Comparison of ENCODE assay signal across 19 mouse cellular contexts in the genomic region with DNA sequence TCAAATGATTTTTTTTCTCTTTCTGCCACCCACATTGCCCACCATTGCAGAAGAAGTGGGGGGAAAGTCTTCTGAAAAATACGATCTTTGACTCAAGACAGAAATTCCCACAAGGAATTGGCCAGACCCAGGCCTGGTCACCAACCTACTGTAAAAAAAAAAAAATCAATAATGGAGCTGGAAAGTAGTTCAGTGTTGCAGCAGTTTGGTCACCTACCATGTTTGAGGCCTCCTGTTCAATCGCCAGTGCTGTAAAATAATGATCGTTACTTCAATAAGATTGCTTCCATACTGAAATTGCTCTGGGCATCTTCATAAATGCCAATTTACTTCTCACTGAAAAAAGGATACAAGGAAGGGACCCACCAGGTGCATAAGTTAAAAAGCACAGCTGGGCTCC. TPM values are rescaled to one million over a fixed set of nuclear protein-coding genes. Genes with fewer than 3 reads are reported as not detected.
A peak's percentile ranks its signal among the peaks of the same experiment; 100 is the strongest.
DNase-seq lines count a peak whose midpoint lies in the region; ATAC-seq and TF ChIP-seq lines count a peak whose summit lies in the region.
"Had no signal": no experiment of that assay in that cellular context is flagged by ENCODE, and none has a peak within 500 bp of the region (broad histone marks: within the 10 kb centered on the region; RNA-seq: fewer than 3 reads in every experiment).

No protein-coding gene starts in this region.

- no peak overlapping the region for H3K4me3 ChIP-seq in liver, adult 2 months (ENCODE audit: insufficient read depth, low read depth, low read length)
- no peak overlapping the region for H3K4me3 ChIP-seq in liver, embryonic 11.5 days (ENCODE audit: low read depth, low read length)
- H3K4me3 ChIP-seq in testis, adult 2 months (ENCODE audit: control insufficient read depth, low read depth, low read length): peak overlapping the region; percentile 96; the same call in 1 of the 2 replicates
- H3K4me3 ChIP-seq: embryonic facial prominence, embryonic 12.5 days; forebrain, embryonic 13.5 days; forebrain, embryonic 15.5 days had no signal

- no peak overlapping the region for H3K9ac ChIP-seq in liver, adult 2 months (ENCODE audit: low read depth, low read length)
- H3K9ac ChIP-seq in liver, embryonic 11.5 days (ENCODE audit: low read depth, low read length): no peak overlapping the region
- H3K9ac ChIP-seq: embryonic facial prominence, embryonic 12.5 days; forebrain, embryonic 13.5 days; forebrain, embryonic 15.5 days; forebrain, postnatal 0 days had no signal

- no peak for TF ChIP-seq CTCF in liver, adult 2 months (IDR thresholded peaks at IDR 0.05; ENCODE audit: low read depth, low read length)
- TF ChIP-seq CTCF in testis, adult 2 months (IDR thresholded peaks at IDR 0.05; ENCODE audit: control insufficient read depth, insufficient read depth, insufficient replicate concordance, low read depth, low read length): no peak

- ATAC-seq in liver, embryonic 11.5 days (replicated peaks; ENCODE audit: low FRiP score): no peak
- ATAC-seq: activated CD4-positive, CD25-positive, alpha-beta regulatory T cell, adult 4 months; forebrain, embryonic 13.5 days; forebrain, embryonic 15.5 days; forebrain, postnatal 0 days; Patski had no signal

- no peak overlapping the region for H3K27ac ChIP-seq in liver, adult 2 months (replicated peaks; ENCODE audit: insufficient read depth, low read depth, low read length)
- no peak overlapping the region for H3K27ac ChIP-seq in liver, embryonic 11.5 days (ENCODE audit: low read depth, low read length)
- H3K27ac ChIP-seq in testis, adult 2 months (ENCODE audit: control insufficient read depth, insufficient read depth, low read depth, low read length): no peak overlapping the region
- H3K27ac ChIP-seq: embryonic facial prominence, embryonic 12.5 days; forebrain, embryonic 13.5 days; forebrain, embryonic 15.5 days had no signal

- H3K4me2 ChIP-seq in liver, embryonic 11.5 days: no peak overlapping the region
- H3K4me2 ChIP-seq: embryonic facial prominence, embryonic 12.5 days; forebrain, embryonic 13.5 days; forebrain, embryonic 15.5 days had no signal

- peak; percentile 64 for DNase-seq in liver, adult 2 months (ENCODE audit: extremely low read depth, low read depth, low spot score)
- DNase-seq in liver, embryonic 11.5 days (ENCODE audit: low spot score): no peak
- DNase-seq in testis, postnatal 10 days (ENCODE audit: low spot score): no peak
- DNase-seq in heart, postnatal 4 days: no peak
- DNase-seq: adrenal gland, adult 8-10 months; adrenal gland, postnatal 14 days; adrenal gland, postnatal 36 days; cerebellum, adult 11-12 months; cerebellum, postnatal 10 days; cerebellum, postnatal 25 days; forebrain, postnatal 0 days had no signal

- no peaks in the 10 kb centered on the region for H3K27me3 ChIP-seq in liver, adult 2 months (ENCODE audit: control insufficient read depth, insufficient read depth, low read length)
- H3K27me3 ChIP-seq in liver, embryonic 11.5 days (replicated peaks; ENCODE audit: control insufficient read depth, insufficient read depth, low read length): no peaks in the 10 kb centered on the region
- no peaks in the 10 kb centered on the region for H3K27me3 ChIP-seq in testis, adult 2 months (ENCODE audit: control insufficient read depth, insufficient read depth, low read length)
- H3K27me3 ChIP-seq: embryonic facial prominence, embryonic 12.5 days; forebrain, embryonic 13.5 days; forebrain, embryonic 15.5 days; Patski had no signal

- peaks cover 12% of the 10 kb centered on the region for H3K4me1 ChIP-seq in liver, adult 2 months (ENCODE audit: control insufficient read depth, insufficient read depth, low read length)
- H3K4me1 ChIP-seq in liver, embryonic 11.5 days (replicated peaks; ENCODE audit: control insufficient read depth, insufficient read depth, low read length): peaks cover 11% of the 10 kb centered on the region
- peaks cover 6% of the 10 kb centered on the region for H3K4me1 ChIP-seq in testis, adult 2 months (ENCODE audit: control insufficient read depth, insufficient read depth, low read length)

- H3K79me2 ChIP-seq in liver, adult 2 months (ENCODE audit: control insufficient read depth, insufficient read depth, low read length): no peaks in the 10 kb centered on the region; the same call in 1 of the 2 replicates

- H3K36me3 ChIP-seq in liver, adult 2 months (ENCODE audit: control insufficient read depth, insufficient read depth, low read length): no peaks in the 10 kb centered on the region
- no peaks in the 10 kb centered on the region for H3K36me3 ChIP-seq in liver, embryonic 11.5 days (ENCODE audit: control insufficient read depth, insufficient read depth, low read length)
- H3K36me3 ChIP-seq in testis, adult 2 months (ENCODE audit: control insufficient read depth, insufficient read depth, low read length): no peaks in the 10 kb centered on the region
- H3K36me3 ChIP-seq: embryonic facial prominence, embryonic 10.5 days; embryonic facial prominence, embryonic 12.5 days; forebrain, embryonic 15.5 days; G1E had no signal

- H3K9me3 ChIP-seq in liver, embryonic 11.5 days (ENCODE audit: control insufficient read depth, low read length): no peaks in the 10 kb centered on the region
- H3K9me3 ChIP-seq: embryonic facial prominence, embryonic 10.5 days; embryonic facial prominence, embryonic 12.5 days; forebrain, embryonic 13.5 days; forebrain, embryonic 15.5 days; G1E had no signal

- 27% methylated on average over 3 of the region's 3 CpGs for WGBS in liver, adult 2 months
- WGBS in liver, embryonic 11.5 days: 91% methylated on average over 3 of the region's 3 CpGs

- TF ChIP-seq POLR2A in liver, adult 2 months (IDR thresholded peaks at IDR 0.05; ENCODE audit: extremely low read depth, insufficient read depth, low read length): no peak
- TF ChIP-seq POLR2A in testis, adult 2 months (IDR thresholded peaks at IDR 0.05; ENCODE audit: control insufficient read depth, low read depth, low read length): no peak

RNA-seq across cellular contexts. Expression of a gene that starts 1.8 kb away (rescaled TPM):
- total RNA-seq in liver, adult 2 months (2014; rRNA removed): 27.9 and 33.3 TPM in 2 replicates
- polyA plus RNA-seq in liver, adult 2 months (2012; rRNA removed): 5.5 and 5.7 TPM in 2 replicates
- 14.2 and 14.9 TPM in 2 replicates for polyA plus RNA-seq in liver, embryonic 11.5 days (2014; fragmentation: Nextera tagmentation; extraction: Ambion mirVana)
- polyA plus RNA-seq in testis, adult 2 months (2012; rRNA removed): 36.0 and 43.7 TPM in 2 replicates
- 10 to 100 TPM; 47.1 to 49.9 TPM for total RNA-seq in heart, postnatal 4 days (2021)
